Mouse (Mus musculus): Measurements from ENCODE around the gene Mdm2. TPM values are rescaled to one million over a fixed set of nuclear protein-coding genes. Genes with fewer than 3 reads are reported as not detected.
A peak's percentile ranks its signal among the peaks of the same experiment; 100 is the strongest.

Mdm2 gene
- total RNA-seq, 2 experiments from 2014 or later, result 53.4 to 57.5 TPM

- no peak for DNase-seq (ENCODE audit: low spot score in 2 of 2)
- intact Hi-C loops (cut with DNase I), result no loop called here
These were observed 57.4 kb downstream of the Mdm2 start for GRCm38 (mm10) chr10:117652930-117653778.

- intact Hi-C loops (cut with DNase I), result no loop called here
- DNase-seq (ENCODE audit: low spot score in 2 of 2), result no peak
These were observed 58.2 kb downstream of the Mdm2 start for GRCm38 (mm10) chr10:117652378-117652774.

DNA sequence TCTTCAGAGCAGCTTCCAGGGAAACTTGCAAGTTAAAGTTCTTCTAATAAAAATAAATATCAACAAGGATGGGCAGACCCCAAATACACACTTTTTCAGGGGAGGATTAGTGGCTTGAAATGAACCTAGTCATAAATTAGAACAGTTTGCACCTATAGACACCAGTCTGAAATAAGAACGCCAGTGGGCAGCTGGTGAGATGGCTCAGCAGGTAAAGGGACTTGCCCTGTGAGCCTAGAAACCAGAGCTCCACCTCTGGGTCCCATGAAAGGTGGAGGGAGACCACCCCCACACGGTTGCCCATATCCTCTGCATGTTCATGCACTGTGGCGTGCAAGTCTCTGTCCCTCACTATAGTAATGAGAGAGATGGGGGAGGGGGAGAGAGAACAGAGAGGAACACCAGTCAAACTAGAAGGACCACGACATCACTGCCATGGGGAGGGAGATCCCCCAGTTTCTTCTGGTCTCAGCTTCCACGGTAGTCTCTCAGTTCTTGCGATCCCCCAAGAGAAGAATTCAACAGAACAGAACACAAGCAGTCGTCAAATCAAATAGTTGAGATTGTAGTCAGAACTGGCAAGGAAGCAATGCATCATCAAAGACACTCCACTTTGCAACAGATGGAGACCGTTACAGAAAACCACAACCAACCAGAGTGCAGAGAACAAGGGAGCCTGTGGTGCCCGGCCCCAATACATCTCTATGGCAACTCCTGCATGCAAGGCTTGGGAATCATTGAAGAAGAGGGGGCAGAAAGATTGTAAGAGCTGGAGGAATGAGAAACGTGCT lies 58.8 kb downstream of the Mdm2 start:
- intact Hi-C loops (cut with DNase I), result no loop called here
- peak in 1 of 2 experiments; percentile 29 for DNase-seq (ENCODE audit: low spot score in 2 of 2)

DNA sequence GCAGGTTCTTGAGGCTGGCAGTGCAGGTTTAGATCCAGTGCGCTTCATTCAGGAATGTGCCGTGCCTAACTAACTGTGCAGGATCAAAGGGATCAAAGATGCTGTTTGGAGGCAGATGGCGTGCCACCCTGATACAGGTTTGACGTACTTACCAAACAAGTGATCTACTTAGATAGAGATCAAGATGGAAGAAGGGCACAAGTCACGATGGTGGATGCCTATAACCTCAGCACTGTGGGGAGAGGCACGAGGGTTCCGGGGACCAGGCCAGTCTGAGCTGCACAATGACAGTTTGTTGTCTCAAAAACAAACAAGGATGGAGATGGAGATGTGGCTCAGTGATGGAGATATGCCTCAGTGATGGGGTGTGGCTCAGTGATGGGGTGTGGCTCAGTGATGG lies 59.8 kb downstream of the Mdm2 start:
- DNase-seq (ENCODE audit: low spot score in 2 of 2), result no peak
- intact Hi-C loops (cut with DNase I), result no loop called here

DNA sequence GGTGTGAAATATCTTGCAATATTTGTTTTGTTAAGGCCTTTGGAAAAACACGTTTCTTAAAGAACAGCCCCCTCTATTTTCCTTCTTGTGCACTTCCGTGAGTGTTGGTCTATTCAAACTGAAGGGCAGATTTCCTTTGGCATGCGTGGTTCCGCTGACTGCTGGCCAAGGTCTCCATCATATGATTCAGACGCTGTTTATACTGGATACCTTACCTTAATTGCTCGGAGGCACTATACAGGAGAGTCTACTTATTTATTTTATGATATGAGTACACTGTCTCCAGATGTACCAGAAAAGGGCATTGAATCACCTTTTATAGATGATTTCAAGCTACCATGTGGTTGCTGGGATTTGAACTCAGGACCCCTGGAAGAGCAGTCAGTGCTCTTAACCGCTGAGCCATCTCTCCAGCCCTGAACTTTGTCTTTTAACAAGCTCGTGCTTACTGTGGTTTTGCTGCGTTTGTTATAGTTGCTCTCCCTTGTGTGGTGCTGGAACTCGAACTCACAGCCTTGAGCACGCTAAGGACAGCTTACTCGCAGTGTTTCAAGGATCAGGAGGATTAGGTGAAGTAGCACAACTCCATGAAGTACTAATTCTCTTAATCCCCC lies 60.4 kb downstream of the Mdm2 start:
- intact Hi-C loops (cut with DNase I), result no loop called here
- DNase-seq (ENCODE audit: low spot score in 2 of 2), result no peak

GRCm38 (mm10) chr10:117649292-117650041 lies 61.1 kb downstream of the Mdm2 start:
- intact Hi-C loops (cut with DNase I), result no loop called here
- DNase-seq (ENCODE audit: low spot score in 2 of 2), result no peak

DNA sequence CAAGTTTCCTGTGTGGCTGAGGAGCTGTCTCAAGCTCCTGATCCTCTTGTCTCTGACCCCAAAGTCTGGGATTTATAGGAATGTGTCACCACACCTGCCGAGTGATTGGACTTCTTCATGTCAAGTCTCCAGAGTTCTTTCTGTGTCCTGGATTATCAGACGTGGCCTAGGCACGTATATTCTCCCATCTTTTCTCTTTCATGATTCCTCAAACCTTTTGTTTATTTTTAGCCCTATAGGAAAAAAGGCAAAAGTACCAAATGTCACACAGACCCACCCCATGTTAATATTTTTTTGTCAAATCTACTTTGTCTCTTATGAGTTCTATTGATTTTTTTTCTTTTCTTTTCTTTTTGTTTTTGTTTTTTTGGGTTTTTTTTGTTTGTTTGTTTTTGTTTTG lies 61.9 kb downstream of the Mdm2 start:
- intact Hi-C loops (cut with DNase I), result no loop called here
- no peak for DNase-seq (ENCODE audit: low spot score in 2 of 2)

DNA sequence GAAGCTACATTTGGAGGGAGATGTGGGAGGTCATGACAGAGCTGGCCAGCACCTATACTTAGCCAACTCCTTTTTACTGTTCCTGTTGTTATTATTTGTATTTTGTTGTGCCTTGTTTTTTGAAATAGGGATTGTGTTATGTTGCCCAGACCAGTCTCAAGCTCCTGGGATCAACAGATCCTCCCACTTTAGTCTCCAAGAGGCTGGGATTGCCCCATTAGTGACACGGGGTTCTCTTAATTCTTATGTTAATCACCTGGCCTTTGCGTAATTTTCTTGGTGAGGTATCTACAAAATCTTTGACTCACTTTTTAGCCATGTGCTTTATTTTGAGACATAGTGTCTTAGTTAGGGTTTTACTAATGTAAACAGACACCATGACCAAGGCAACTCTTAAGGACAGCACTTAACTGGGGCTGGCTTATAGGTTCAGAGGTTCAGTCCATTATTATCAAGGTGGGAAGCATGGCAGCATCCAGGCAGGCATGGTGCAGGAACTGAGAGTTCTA lies 62.5 kb downstream of the Mdm2 start:
- DNase-seq (ENCODE audit: low spot score in 2 of 2), result no peak
- intact Hi-C loops (cut with DNase I), result no loop called here

- intact Hi-C loops (cut with DNase I), result no loop called here
- peak; percentile 63 to 85 for DNase-seq (ENCODE audit: low spot score in 2 of 2)
These were observed 63.4 kb downstream of the Mdm2 start for GRCm38 (mm10) chr10:117647158-117647505.

- intact Hi-C loops (cut with DNase I), result no loop called here
- DNase-seq (ENCODE audit: low spot score in 2 of 2), result no peak
These were observed 63.9 kb downstream of the Mdm2 start for GRCm38 (mm10) chr10:117646482-117647157.

DNA sequence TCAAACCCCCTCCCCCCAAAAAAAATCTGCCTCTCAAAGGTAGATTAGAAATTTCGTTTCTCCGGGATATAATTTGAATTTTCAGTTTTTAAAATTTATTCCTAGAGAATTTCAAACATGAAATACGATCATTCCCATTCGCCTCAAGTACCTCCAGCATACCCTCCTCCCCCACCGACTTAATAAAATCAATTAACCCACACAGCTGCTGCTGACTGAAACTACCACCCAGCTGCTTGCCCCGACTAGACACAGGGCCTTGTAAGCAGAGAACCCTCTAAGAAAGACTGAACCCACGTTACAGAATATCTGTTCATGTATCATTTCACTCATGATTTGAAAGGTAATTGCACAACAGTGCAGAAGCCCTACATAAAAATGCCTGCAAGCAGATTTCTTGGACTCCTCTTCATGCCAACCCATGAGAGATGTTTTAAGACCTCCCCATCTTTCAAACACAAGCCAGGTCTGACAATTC lies 65.0 kb downstream of the Mdm2 start:
- intact Hi-C loops (cut with DNase I), result no loop called here
- no peak for DNase-seq (ENCODE audit: low spot score in 2 of 2)

DNA sequence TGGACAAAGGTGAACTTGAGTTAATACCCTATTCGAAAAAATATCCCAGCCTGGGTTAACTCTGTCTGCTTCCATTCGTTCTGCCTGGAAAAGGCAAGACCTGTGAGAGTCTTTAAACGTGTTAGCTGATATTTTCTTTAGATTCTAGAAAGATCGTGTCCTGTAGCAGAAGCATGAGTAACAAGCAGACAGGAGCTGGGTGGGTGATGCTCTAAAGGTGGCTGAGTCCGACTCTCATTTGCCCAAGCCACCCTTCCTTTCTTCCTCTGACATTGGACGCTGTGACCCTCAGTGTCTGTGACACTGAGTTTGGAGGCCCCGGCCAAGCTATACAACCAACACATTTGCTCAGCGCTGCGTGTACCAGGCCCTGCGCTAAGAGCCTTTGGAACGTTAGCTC lies 65.7 kb downstream of the Mdm2 start:
- DNase-seq (ENCODE audit: low spot score in 2 of 2), result no peak
- intact Hi-C loops (cut with DNase I), result no loop called here

- intact Hi-C loops (cut with DNase I), result no loop called here
- no peak for DNase-seq (ENCODE audit: low spot score in 2 of 2)
These were observed 66.2 kb downstream of the Mdm2 start for GRCm38 (mm10) chr10:117644429-117644748.

DNA sequence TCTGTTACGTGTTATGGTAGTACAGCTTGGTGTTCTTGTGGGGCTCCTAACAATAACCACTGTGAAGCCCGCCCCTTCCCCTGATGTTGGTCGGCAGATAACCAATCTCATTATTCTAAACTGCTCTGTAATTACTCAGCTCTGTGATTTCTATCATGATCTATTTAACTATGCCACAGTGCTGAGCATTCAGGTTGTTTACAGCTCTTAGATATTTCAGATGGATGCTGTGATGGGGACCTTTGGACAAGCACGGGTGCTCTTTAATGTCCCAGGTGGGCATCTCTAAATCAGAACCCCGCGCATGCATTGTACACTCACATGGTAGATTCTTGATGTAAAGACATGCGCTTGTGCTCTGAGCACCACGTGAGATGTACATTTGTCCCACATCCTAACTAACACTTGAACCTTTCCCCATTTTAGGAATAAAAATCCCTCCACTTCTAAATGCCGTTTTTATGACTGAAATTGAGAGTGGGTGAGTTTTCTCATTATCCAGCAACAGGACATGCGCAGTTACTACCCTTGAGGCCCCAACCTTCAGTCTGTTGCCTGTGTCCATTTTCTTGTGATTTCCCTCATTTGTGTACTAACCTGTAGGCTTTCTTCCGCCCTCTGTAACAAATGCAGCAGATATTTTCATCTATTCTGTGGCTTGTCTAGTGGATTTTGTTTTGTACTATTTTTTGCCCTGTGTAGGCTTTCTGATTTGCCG lies 66.7 kb downstream of the Mdm2 start:
- DNase-seq (ENCODE audit: low spot score in 2 of 2), result no peak
- intact Hi-C loops (cut with DNase I), result no loop called here

DNA sequence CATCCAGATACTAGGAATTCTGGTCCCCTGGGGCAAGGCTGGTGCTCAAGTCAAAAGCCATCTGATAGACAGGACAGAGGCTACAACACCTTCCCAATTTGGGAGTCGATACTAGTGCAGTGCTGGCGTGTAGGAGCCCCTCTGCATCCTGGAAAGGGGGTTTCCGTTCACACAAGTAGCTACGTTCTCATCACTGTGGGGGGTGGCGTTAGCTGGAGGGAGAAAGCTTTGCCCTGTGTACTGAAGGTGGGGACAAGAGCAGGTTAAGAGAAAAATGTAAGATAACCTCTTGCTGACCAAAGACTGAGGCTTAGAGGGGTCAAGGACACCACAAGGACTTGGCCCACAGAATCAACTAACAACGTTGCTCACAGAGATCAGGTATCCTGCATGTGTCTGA lies 67.3 kb downstream of the Mdm2 start:
- intact Hi-C loops (cut with DNase I), result no loop called here
- DNase-seq (ENCODE audit: low spot score in 2 of 2), result no peak

DNA sequence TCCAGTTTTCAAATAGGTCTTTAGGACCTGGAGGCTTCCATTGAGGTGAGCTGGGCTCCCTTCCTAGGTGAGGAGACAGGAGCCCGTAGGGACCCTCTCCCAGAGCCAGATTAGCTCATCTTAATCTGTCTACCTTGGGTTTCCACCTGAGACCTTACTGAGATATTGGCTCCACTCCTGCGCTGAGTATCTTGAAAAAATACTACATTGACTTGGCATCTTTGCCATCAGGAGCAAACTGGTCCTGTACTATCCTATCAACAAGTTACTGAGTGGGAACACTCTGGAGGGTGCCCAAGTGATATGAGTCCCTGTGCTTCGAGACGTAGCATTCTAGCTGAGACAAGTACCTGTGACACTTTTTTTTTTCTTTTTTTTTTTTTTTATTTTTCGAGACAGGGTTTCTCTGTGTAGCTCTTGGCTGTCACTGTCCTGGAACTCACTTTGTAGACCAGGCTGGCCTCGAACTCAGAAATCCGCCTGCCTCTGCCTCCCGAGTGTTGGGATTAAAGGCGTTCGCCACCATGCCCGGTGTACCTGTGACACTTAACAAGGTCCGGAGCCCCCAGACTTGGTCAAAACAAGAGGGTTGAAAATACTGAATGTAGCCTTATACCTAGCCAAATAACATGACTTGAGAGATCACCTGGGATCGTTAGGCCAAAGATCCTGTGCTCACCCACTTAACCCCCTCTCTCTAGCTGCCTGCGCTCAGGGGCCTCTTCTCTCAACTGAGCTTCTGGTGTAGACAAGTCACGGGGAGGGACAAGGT lies 67.9 kb downstream of the Mdm2 start:
- intact Hi-C loops (cut with DNase I), result no loop called here

GRCm38 (mm10) chr10:117642201-117642450 lies 68.4 kb downstream of the Mdm2 start:
- intact Hi-C loops (cut with DNase I), result no loop called here
- no peak for DNase-seq (ENCODE audit: low spot score in 2 of 2)

More for the DNA sequence above, 67.9 kb downstream of the Mdm2 start:
- no peak for DNase-seq (ENCODE audit: low spot score in 2 of 2)

Measured in left cerebral cortex, postnatal 25 days (tissue).